Mouse (Mus musculus): ENCODE measurements around the gene 4921517D22Rik.

The 4921517D22Rik gene

DNA sequence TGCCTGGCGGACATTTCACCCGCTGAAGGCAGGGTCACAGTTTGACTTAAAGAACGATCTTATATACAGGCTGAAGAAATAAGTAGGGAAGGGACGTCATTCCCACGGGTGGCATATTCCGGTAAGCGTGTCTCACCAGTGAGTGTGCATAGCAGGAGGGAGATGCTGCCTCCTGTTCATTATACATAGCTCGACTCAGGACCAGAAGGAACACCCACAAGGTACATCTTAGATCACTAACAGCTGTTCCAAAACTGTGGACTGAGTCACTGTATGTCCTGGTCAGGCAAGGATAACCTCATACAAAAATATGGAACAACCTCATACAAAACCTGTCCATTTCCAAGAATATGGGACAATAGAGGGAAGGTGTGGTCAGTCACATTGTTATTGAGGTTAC lies 5.2 kb upstream of the 4921517D22Rik start:
- in situ Hi-C loops (cut with MboI; ENCODE audit: unreplicated experiment in 2 of 2), result no loop called here

DNA sequence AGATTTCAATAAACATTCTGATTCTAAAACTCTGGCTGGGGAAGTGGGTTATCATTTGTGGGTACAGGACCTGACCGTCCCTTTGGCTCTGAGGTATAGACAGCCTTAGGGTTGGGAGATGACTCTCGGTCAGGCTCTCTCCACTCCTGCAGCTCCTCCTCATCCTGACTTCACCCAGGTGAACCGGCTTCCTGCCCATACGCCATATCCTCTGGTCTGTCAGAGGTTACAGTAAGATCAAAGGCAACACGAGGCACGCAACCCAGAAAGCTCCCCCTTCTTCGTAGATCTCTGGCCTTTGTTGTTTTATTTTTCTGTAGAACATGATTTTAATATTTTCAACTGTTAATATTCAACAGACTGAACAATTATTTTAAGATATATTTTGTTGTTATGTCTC lies 1.9 kb upstream of the 4921517D22Rik start:
- in situ Hi-C loops (cut with MboI; ENCODE audit: unreplicated experiment in 2 of 2), result no loop called here

DNA sequence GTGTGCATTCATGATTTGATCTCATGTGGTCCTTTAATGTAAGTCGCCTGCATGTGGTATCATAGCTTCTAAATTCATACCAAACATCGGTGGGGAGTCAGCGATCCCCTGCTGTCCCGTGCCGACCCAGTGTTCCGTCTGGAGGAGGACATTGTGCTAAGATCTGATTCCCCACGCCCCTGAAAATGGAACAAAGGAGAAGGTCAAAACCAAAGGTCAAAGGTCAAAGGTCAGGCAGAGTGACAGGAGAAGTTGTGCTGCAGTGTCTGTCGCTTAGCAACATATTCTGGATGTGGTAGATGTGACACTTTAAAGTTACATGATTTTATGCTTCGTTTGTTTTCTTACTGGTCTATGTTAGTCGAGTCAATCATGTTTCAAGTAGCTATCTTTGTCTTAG lies 2.4 kb downstream of the 4921517D22Rik start:
- in situ Hi-C loops (cut with MboI; ENCODE audit: unreplicated experiment in 2 of 2), result no loop called here

DNA sequence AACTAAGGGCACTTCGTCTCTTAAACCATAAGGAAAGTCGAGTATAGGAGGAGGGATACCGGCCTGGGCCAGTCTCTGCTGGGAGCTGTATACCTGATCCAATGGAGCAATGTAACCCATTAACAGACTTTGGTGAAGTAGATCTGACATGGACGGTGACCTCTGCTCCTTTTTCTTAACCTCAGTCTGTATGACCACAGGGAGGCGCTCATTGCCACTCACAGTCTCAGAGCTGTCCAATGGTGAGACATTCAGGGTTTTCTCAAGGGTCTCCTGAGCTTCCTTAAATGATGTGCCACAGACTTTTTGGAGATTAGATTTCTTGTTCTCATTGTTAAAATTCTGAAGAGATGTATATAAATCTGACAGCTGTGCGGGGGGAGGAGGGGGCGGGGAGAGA lies 3.3 kb downstream of the 4921517D22Rik start:
- in situ Hi-C loops (cut with MboI; ENCODE audit: unreplicated experiment in 2 of 2), result no loop called here

DNA sequence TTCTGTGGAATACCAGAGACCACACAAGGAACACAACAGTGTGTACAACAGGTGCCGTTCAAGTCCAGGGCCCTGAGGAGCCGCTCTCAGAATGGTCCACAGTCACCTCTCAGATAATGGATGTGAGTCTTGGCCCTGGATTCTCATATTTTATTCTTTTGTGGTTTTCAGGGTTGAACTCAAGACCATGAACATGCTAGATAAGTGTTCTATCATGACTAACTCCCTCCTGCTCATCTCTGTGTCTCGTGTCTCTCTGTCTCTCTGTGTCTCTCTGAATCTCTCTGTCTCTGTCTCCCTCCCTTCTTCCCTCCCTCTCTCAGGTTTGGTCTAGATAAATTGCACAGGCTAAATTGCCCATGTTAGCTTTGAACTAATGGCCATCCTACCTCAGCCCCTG lies 4.1 kb downstream of the 4921517D22Rik start:
- in situ Hi-C loops (cut with MboI; ENCODE audit: unreplicated experiment in 2 of 2), result no loop called here

DNA sequence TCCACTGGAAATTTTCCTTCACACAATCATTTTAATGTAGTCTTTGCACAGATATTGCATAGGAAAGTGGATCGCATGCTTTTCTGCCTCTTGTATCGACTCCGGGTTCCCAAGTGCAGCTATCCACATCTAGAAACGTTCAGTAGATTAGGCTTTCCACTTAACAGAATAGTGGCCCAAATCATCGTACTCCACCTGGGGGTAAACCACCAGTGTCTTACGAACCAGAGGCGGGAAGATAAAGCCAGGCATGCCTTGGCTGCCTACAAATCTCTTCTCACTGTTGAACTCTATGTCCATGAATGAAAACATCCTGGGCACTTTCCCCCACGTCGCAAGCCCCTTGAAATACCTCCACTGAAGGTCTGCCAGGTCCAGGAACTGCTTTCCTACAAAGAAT lies 4.6 kb downstream of the 4921517D22Rik start:
- in situ Hi-C loops (cut with MboI; ENCODE audit: unreplicated experiment in 2 of 2), result no loop called here

DNA sequence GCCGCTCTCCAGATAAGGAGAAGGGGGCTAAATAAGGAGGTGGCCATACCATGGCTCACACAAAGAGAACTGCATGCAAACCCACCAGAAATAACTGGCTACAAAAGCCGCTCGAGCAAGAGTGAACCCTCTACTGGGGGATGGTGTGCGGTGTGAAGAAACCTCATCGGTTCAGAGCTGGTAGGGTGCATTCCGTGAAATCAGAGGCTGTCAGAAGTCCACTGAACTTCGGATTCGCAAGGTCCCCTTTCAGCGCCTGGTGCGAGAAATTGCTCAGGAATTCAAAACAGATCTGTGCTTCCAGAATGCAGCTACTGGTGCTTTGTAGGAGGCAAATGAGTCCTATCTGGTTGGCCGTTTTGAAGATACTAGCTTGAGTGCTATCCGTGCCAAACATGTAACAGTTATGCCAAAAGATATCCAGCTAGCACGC lies 5.6 kb downstream of the 4921517D22Rik start:
- in situ Hi-C loops (cut with MboI; ENCODE audit: unreplicated experiment in 2 of 2), result no loop called here

DNA sequence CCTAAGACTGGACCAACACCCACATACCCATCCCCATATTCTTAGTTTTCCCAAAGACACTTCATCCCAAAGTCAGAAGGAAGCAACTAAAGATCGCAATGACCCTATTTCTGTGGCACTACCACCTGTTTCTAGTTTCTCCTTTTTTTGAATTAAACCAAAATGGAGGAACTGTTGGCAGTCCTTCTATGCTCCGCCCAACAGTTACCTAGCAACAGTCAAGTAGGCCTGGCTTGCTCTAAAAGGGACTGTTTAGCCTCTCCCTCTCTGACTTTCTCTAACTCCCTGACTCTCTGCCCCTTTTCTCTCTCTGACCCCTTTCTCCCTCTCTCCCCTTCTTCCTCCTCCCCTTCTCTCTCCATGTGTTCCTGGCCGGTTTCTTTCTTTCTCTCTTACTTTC lies 8.7 kb downstream of the 4921517D22Rik start:
- in situ Hi-C loops (cut with MboI; ENCODE audit: unreplicated experiment in 2 of 2), result no loop called here

DNA sequence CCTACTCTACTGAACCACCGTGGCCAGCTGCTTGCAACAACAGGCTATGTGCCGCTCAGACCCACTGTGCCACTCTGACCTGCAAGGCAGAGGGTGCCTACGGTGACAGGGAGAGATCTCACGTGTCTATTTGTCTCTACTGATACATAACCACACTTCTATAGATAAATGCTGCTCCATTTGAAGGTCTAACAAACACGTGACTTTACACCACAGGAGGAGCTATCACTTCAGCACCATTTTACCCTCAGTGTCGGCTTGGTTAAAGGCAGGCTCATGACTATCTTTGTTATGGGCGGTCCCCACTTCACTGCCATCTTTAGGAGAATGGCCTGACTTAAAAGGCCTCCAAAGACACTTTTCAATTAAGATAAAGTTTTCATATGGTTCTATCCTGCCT lies 11.3 kb downstream of the 4921517D22Rik start:
- in situ Hi-C loops (cut with MboI; ENCODE audit: unreplicated experiment in 2 of 2), result no loop called here

DNA sequence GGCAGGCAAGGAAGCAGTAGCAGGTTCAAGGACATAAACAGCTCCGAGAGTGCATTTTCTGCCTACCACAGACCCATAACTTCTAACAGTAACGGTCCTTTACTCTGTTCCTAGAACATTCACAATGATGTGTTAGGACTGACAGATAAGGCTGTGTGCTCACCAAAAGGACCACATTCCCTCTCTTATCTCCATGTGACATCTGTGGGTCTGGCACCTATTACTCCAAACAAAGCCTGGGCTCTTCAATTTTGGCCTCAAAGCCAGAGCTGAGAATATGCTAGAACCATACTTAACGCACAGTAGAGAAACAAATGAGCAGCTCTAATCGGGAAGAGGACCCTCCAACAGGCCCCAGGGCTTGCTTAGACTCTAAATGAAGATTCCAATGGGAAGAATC lies 14.0 kb downstream of the 4921517D22Rik start:
- in situ Hi-C loops (cut with MboI; ENCODE audit: unreplicated experiment in 2 of 2), result no loop called here

DNA sequence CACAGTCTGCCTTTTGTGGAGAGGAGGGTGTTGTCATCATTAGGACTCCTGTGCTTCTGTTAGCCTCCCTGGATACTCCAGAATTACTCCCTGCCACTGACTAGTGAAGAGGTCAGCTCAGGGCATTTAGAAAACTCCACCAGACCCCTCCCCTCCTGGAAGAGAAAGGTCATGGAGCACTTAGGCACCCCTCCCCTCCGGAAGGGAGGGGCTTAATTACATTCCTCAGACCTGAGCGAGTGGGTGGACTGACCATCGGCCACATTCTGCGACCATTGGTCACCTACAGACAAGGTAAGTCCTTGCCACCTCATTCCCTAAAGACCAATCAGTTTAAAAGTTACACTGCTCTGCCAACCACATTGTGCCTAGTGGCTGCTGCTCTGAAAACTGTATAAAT lies 14.6 kb downstream of the 4921517D22Rik start:
- in situ Hi-C loops (cut with MboI; ENCODE audit: unreplicated experiment in 2 of 2), result no loop called here

DNA sequence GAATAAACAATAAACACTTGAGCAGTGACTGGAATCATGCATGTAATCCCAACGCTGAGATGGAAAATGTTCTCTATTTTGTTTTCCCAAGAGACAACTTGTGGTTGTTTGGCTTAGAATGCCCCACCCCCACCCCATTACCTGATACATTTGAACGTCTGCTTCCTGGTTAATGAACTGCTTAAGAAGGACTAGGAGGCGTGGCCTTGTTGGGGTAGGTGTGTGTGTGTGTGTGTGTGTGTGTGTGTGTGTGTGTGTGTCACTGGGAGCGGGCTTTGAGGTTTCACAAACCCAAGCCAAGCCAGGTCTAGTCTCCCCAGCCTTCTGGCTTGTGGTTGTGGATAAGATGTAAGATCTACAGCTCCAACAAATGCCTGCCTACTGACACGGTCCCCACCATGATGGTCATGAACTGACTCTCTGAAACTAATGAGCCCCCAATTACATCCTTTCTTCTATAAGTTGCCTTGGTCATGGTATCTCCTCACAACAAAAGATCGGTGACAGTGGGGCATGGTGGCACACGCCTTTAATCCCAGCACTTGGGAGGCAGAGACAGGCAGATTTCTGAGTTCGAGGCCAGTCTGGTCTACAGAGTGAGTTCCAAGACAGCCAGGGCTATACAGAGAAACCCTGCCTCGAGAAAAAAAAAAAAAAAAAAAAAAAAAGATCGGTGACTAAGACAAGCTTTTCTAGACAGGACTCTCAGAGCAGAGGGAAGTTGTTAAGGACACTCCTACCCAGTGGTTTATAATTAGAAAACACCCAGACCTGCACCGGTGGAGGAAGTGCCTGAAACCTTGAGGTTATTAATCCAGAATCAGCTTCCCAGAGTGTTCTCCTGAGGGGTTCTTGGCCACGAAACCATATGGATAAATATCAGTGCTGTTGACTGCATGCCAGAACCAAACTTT lies 17.3 kb downstream of the 4921517D22Rik start:
- in situ Hi-C loops (cut with MboI; ENCODE audit: unreplicated experiment in 2 of 2), result no loop called here

DNA sequence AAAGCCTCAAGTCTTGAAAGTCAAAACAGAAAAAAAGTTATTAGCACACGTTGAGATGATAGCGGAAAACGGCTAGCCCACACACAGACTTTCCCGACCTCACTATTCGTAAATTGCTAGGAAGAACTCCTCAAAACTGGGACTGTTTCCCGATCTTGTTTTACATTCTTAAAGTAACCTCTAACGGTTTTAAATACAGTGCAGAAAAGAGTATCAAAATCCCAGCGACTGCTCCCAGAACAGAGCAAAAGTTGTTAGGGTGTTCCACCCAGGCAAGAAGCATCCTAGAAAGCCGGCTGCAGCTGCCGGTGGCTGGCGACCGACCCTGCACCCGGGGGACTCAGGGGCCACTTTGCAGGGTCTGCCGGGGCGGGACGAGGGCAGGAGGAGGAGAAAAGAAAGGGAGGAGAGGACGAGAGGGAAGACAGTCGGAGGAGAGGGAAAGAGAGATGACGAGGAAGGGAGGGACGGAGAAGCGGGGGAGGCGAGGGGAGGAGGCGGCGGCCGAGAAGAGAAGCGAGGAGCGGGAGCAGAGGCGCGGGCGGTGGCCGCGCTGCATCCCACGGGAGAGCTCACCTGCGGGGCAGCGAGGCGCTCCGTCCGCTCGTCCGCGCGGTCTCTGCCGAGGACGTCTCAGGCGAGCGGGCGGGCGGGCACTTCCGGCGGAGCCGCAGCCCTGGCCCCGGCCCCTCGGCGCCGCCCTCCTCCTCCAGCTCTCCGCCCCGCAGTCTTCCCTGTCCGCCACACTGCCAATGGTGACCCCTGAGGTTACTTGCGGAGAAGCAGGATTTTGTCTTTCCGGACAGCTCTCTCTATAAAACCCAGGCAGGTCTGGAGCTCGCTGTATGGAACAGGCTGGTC lies 18.5 kb downstream of the 4921517D22Rik start, which contains the start of gene Golm1:
Golm1 (minus strand) TSS at position 661 of the 861 bp plus-strand sequence.
- in situ Hi-C loops (cut with MboI; ENCODE audit: unreplicated experiment in 2 of 2), result no loop called here

DNA sequence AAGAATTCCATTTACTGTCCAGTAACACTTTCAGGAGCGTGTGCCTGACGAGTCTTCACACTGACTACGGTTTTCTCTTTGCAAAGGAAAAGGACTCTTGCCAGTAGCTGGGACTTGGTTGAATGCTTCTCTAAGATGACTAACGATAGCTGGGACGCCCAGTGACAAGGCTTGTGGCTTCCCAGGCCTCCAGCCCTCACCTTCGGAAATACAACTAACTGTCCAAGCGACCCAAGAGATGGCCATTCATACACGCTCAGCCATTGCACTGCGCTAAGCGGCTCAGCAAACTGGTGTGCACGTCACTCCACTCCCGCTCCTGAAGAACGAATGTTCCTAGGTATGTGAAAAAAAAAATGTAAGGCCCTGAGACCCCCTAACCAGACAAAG lies 19.2 kb downstream of the 4921517D22Rik start:
- in situ Hi-C loops (cut with MboI; ENCODE audit: unreplicated experiment in 2 of 2), result no loop called here

DNA sequence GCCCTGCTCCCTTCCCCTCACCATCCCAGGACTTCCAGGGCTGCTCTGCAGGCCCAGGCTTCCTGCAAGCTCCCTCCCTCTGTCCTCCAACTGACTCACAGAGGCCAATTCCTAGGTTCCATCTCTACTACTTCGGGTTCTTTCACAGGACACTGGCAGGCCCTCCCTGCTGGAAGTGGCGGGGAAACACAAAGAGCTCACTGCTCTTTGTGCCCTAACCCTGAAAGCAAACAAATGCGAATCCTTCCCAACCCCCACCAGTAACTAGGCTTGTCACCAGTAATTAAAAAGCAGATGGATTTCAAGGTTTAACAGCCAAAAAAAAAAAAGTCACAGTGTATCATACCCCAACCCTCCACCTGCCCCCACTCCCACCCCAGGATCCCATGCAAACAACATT lies 19.7 kb downstream of the 4921517D22Rik start:
- in situ Hi-C loops (cut with MboI; ENCODE audit: unreplicated experiment in 2 of 2), result no loop called here

DNA sequence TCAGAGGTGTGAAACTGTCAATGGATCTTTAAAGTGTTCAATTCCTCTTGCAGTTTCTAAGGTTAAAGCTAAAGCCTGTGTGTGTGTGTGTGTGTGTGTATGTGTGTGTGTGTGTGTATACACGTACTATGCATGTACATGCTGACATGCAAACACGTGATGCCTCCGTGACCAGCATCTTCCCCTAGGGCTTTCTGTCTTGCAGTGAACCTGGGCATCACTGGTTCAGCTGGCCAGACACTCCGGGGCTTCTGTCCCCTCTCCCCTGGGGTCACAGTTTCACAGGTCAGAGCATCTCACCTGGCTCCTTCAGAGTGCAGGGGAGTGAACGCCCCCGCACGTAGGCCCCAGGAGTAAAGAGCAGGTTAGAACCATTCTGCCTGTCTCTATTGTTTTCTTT lies 20.3 kb downstream of the 4921517D22Rik start:
- in situ Hi-C loops (cut with MboI; ENCODE audit: unreplicated experiment in 2 of 2), result no loop called here

DNA sequence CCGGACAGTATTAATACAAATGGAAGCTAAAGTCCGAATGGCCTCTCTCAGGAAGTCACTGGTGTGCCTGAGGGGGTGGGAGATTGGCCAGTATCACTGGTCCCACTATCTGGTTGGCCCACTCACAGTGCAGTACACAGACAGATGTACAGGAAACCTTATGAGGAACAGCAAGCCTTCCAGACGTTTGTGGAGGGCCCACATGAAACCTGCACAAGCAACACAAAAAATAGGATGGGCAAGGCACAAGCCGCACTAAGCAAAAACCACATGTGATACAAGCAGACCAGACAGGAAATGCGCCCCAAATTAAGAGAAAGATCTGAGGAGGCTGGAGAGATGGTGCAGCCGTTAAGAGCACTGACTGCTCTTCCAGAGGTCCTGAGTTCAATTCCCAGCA lies 21.7 kb downstream of the 4921517D22Rik start:
- in situ Hi-C loops (cut with MboI; ENCODE audit: unreplicated experiment in 2 of 2), result no loop called here

DNA sequence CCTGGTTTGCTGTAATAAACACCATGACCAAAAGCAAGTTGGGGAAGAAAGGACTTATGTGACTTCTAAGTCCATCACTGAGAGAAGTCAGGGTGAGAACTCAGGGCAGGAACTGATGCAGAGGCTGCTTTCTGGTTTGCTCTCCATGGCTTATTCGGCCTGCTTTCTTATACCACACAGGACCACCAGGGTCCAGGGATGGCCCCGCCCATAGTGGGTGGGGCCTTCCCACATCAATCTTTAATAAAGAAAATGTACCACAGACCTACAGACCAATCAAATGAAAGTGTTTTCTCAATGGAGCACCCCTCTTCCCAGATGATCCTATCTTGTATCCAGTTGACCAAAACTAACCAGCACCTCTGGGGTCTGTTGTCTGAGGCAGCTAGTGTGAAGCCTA lies 22.4 kb downstream of the 4921517D22Rik start:
- in situ Hi-C loops (cut with MboI; ENCODE audit: unreplicated experiment in 2 of 2), result no loop called here

DNA sequence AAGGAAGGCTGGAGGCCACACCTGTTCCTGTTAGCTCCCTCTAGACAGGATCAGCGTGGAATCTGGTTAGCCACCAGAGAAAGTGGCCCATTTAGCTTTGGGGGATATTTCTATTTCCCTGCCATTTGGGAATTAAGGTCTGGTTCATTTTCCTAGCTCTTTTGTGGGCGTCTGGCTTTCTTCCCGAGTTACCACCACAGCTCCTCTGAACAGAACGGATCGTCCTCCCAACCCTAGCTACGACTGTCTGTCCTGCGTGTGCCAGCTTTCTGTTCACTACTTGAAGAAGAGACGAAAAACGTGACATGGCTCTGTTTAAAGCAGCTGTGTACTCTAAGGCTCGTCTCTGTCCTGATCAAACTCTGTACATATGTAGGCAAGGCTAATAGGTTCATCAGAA lies 24.0 kb downstream of the 4921517D22Rik start:
- in situ Hi-C loops (cut with MboI; ENCODE audit: unreplicated experiment in 2 of 2), result no loop called here

DNA sequence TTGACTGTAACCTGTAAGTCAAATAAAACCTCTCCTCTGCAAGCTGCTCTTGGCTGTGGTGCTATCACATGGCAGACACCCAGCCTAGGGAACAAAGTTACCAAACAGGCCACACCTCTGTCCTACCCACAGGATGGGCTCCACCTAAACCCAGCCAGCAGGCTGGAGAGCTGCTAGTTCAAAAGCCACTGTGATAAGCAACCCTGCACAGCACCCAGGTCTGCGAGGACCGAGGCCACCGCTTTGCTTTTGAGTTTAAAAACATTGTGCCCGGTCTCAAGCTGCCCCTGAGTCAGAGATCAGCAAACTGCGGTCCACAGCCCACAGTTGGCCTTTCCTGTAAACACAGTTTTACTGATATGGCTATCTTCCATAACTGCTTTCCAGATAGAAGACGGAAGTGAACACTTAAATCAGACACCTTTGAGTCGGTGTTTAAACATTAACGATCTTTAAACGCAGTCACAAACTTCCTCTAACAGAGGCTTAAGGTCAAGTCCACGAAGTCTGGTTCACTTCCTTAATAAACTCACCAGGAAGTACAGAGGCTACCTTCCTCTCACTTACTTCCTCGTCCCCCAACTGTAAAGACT lies 25.3 kb downstream of the 4921517D22Rik start:
- in situ Hi-C loops (cut with MboI; ENCODE audit: unreplicated experiment in 2 of 2), result no loop called here

DNA sequence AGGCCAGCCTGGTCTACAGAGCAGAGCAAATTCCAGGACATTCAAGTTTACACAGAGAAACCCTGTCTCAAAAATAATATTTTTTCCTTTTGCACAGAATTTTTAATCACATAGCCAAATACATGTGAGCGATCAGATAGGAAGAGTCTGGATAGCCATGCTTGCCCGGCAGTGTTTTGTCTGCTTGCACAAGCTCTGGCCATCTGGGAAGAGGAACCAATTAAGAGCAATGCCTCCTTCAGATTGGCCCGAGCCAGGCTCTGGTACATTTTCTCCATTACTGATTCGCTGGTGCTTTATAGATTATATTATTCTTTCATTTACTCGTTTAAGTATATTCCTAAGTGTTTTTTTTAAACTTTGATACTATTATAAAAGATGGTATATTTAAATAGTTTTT lies 26.1 kb downstream of the 4921517D22Rik start:
- in situ Hi-C loops (cut with MboI; ENCODE audit: unreplicated experiment in 2 of 2), result no loop called here
